Comparison of ENCODE assay signal across 17 mouse cellular contexts in the genomic region with DNA sequence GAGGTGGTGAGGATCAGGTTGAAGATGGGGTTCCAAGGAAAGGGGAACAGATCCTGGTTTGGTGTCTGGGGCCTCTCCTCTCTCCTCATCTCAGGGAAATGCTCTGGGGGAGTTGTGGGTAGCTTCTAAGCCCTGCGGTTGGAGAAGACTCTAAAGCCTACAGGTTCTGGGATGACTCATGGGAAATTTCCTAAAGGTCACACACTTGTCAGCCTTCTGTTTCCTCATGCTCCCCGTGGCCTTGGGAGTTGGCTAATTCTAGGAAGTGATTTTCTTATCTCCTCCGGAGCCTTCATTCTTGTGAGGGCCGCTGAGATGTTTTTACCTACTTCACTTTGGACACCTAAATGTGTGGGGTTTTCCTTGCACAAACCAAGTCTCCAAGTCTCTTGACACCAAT.
DNase-seq lines count a peak whose midpoint lies in the region; ATAC-seq lines count a peak whose summit lies in the region.
"Had no signal": no experiment of that assay in that cellular context is flagged by ENCODE, and none has a peak within 500 bp of the region (broad histone marks: within the 10 kb centered on the region; RNA-seq: fewer than 3 reads in every experiment).

No protein-coding gene starts in this region.

- 0 out of 2 replicates have a peak, but pooled peaks have one; percentile 10 for ATAC-seq in granulocyte monocyte progenitor cell, adult 5-6 weeks (replicated peaks; ENCODE audit: poor library complexity, severe bottlenecking)
- ATAC-seq: forebrain, embryonic 16.5 days; hindbrain, embryonic 16.5 days; intestine, embryonic 16.5 days; Patski had no signal

- DNase-seq in adrenal gland, adult 2 months, result peak; percentile 32
- no peak for DNase-seq in adrenal gland, adult 8-10 months
- DNase-seq in CD4-positive, CD25-positive, alpha-beta regulatory T cell, adult 2 months (ENCODE audit: low read depth, low spot score), result peak; percentile 37
- DNase-seq in right cerebral cortex, postnatal 14 days, result no peak
- no peak for DNase-seq in gastrocnemius, postnatal 14 days
- DNase-seq in B cell, adult 2 months, result no peak
- DNase-seq: adrenal gland, postnatal 25 days; cerebellum, adult 18-20 months; cerebellum, adult 9-11 months; cerebellum, postnatal 36 days; gastrocnemius, postnatal 10 days; kidney, adult 2 months had no signal

- intact Hi-C loops in gastrocnemius, postnatal 14 days (cut with DNase I; ENCODE audit: low total_unique reads), result no loop called here

Comparison
In these comparisons a context has a peak if more than half of its experiments do, and no peak if none do; other contexts are left out.
1. DNase-seq: peak in adrenal gland, adult 2 months (single experiment) and CD4-positive, CD25-positive, alpha-beta regulatory T cell, adult 2 months (single experiment); none in adrenal gland, adult 8-10 months (single experiment), right cerebral cortex, postnatal 14 days (single experiment), gastrocnemius, postnatal 14 days (single experiment) and B cell, adult 2 months (0 of 2).